Mouse (Mus musculus): ENCODE data around the gene Pgghg. TPM values are rescaled to one million over a fixed set of nuclear protein-coding genes. Genes with fewer than 3 reads are reported as not detected.

The Pgghg gene
- total and polyA plus RNA-seq, 3 experiments: 3.1 to 3.3 (median 3.2) TPM

DNA sequence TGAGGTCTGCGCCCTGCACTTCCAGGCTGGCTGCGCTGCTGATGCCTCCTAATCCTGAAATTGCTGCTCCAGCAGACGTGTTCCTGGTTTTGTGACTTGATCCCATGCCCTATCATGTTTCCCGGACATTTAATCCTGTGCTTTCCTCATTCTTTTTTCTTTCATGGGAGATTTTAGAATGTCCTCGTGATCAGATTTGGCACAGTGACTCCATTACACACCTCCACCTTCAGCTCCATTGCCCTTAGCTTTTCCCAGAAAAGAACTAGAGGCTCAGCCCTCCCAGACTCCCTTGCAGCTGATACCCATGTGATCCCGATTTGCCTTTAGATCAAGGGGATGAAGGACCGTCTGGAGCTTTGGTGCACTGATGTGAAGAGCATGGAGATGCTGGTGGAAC is 43.3 kb upstream of the Pgghg start:
- Histone ChIP-seq H3K4me1 (ENCODE audit: control insufficient read depth in 1 of 2, insufficient read depth in 2 of 2) (no peaks in the 10 kb centered on the region), H3K27ac (ENCODE audit: insufficient read depth, low read depth) (no peak overlapping the region), H3K9ac (ENCODE audit: insufficient read depth, low read depth) (no peak overlapping the region), H3K79me2 (replicated peaks; ENCODE audit: control insufficient read depth, extremely low read depth, insufficient read depth, poor library complexity, severe bottlenecking) (no peaks in the 10 kb centered on the region), H3K4me3 (replicated peaks in 1 of 3; ENCODE audit: low read depth in 2 of 3, low read length in 2 of 3, poor library complexity in 1 of 3) (no peak overlapping the region), H3K36me3 (replicated peaks in 1 of 2; ENCODE audit: control insufficient read depth in 1 of 2, insufficient read depth in 1 of 2, low read length in 1 of 2) (peaks cover 42 to 79% of the 10 kb centered on the region in 2 experiments), H3K9me3 (replicated peaks; ENCODE audit: low read length) (no peaks in the 10 kb centered on the region), H3K4me2 (ENCODE audit: insufficient read depth, low read depth, poor library complexity, severe bottlenecking) (no peak overlapping the region), H3K27me3 (replicated peaks) (no peaks in the 10 kb centered on the region)
- in situ Hi-C loops (cut with MboI; ENCODE audit: low pct_ligation_motif_present, low pct_unique_long_range_greater_than_20kb, low sequenced_read_pairs): no loop called here
- TF ChIP-seq KAT2A (IDR thresholded peaks at IDR 0.05; ENCODE audit: insufficient replicate concordance, low read length): no peak
- TF ChIP-seq NELFE (IDR thresholded peaks at IDR 0.05; ENCODE audit: low read depth, low read length): no peak
- TF ChIP-seq SIN3A (IDR thresholded peaks at IDR 0.05; ENCODE audit: low read length): no peak
- no peak for TF ChIP-seq TBP (conservative IDR thresholded peaks at IDR 0.05; ENCODE audit: low read depth, low read length)
- no peak for TF ChIP-seq JUN (IDR thresholded peaks at IDR 0.05; ENCODE audit: insufficient read depth, low read depth, low read length)
- TF ChIP-seq CTCF (conservative IDR thresholded peaks at IDR 0.05 in 1 of 2, IDR thresholded peaks at IDR 0.05 in 1 of 2; ENCODE audit: low read depth in 2 of 2, low read length in 2 of 2): no peak
- no peak for TF ChIP-seq MEF2A (IDR thresholded peaks at IDR 0.05; ENCODE audit: borderline replicate concordance, low read depth, low read length)
- no peak for TF ChIP-seq POLR2A (IDR thresholded peaks at IDR 0.05; ENCODE audit: low read depth, low read length)
- dilution Hi-C loops (cut with MboI; ENCODE audit: extremely low pct_ligation_motif_present, extremely low pct_unique_long_range_greater_than_20kb, low sequenced_read_pairs): no loop called here
- no peak for DNase-seq (ENCODE audit: extremely low read depth)

- Histone ChIP-seq H3K36me3 (replicated peaks in 1 of 2; ENCODE audit: control insufficient read depth in 1 of 2, insufficient read depth in 1 of 2, low read length in 1 of 2) (peaks cover 35 to 68% of the 10 kb centered on the region in 2 experiments), H3K9me3 (replicated peaks; ENCODE audit: low read length) (no peaks in the 10 kb centered on the region), H3K27me3 (replicated peaks) (no peaks in the 10 kb centered on the region), H3K4me1 (ENCODE audit: control insufficient read depth in 1 of 2, insufficient read depth in 2 of 2) (no peaks in the 10 kb centered on the region), H3K4me3 (replicated peaks in 1 of 3; ENCODE audit: low read depth in 2 of 3, low read length in 2 of 3, poor library complexity in 1 of 3) (no peak overlapping the region), H3K27ac (ENCODE audit: insufficient read depth, low read depth) (no peak overlapping the region), H3K79me2 (replicated peaks; ENCODE audit: control insufficient read depth, extremely low read depth, insufficient read depth, poor library complexity, severe bottlenecking) (no peaks in the 10 kb centered on the region), H3K4me2 (ENCODE audit: insufficient read depth, low read depth, poor library complexity, severe bottlenecking) (no peak overlapping the region), H3K9ac (ENCODE audit: insufficient read depth, low read depth) (no peak overlapping the region)
- dilution Hi-C loops (cut with MboI; ENCODE audit: extremely low pct_ligation_motif_present, extremely low pct_unique_long_range_greater_than_20kb, low sequenced_read_pairs): no loop called here
- in situ Hi-C loops (cut with MboI; ENCODE audit: low pct_ligation_motif_present, low pct_unique_long_range_greater_than_20kb, low sequenced_read_pairs): no loop called here
- DNase-seq (ENCODE audit: extremely low read depth): no peak
- TF ChIP-seq IRF4 (IDR thresholded peaks at IDR 0.05; ENCODE audit: low read depth, low read length) (no peak), BHLHE40 (IDR thresholded peaks at IDR 0.05; ENCODE audit: low read depth, low read length) (no peak), ZKSCAN1 (IDR thresholded peaks at IDR 0.05; ENCODE audit: borderline replicate concordance, low read depth, low read length) (no peak), RCOR1 (conservative IDR thresholded peaks at IDR 0.05; ENCODE audit: low read depth, low read length) (no peak), KAT2A (IDR thresholded peaks at IDR 0.05; ENCODE audit: insufficient replicate concordance, low read length) (no peak), ZMIZ1 (IDR thresholded peaks at IDR 0.05; ENCODE audit: low read depth, low read length) (no peak), RAD21 (IDR thresholded peaks at IDR 0.05; ENCODE audit: low read depth, low read length) (no peak), ZC3H11A (IDR thresholded peaks at IDR 0.05; ENCODE audit: low read depth, low read length) (no peak), ZNF384 (IDR thresholded peaks at IDR 0.05; ENCODE audit: low read depth, low read length) (no peak), MXI1 (IDR thresholded peaks at IDR 0.05; ENCODE audit: low read depth, low read length) (no peak), UBTF (IDR thresholded peaks at IDR 0.05; ENCODE audit: low read depth, low read length) (no peak), SIN3A (IDR thresholded peaks at IDR 0.05; ENCODE audit: low read length) (no peak), POLR2AphosphoS2 (IDR thresholded peaks at IDR 0.05; ENCODE audit: low read depth, low read length) (no peak), USF2 (conservative IDR thresholded peaks at IDR 0.05; ENCODE audit: low read depth, low read length) (no peak), MAX (IDR thresholded peaks at IDR 0.05; ENCODE audit: low read length) (no peak), JUN (IDR thresholded peaks at IDR 0.05; ENCODE audit: insufficient read depth, low read depth, low read length) (no peak), ELF1 (IDR thresholded peaks at IDR 0.05; ENCODE audit: low read depth, low read length) (no peak), NRF1 (IDR thresholded peaks at IDR 0.05; ENCODE audit: low read depth, low read length) (no peak)
Measured at GRCm38 (mm10) chr7:140899121-140899520, 42.1 kb upstream of the Pgghg start.
